Mouse (Mus musculus) kidney, adult 2 months (tissue): ENCODE data around the gene Erich3. TPM values are rescaled to one million over a fixed set of nuclear protein-coding genes. Genes with fewer than 3 reads are reported as not detected.
"Not testable (repeated sequence)": the region's sequence is repeated elsewhere in the genome, so short reads cannot be mapped to it uniquely, and the experiment has no call there.

ENCODE experiments used
- DNase-seq: peaks from one replicate; pipeline ENCODE4 v3.0.0; 2021
- H3K27ac ChIP-seq: fragments of 200-500 bp; 2 replicates; pipeline ENCODE4 v1.5.1; 2012; ENCODE audit warnings: low read depth, low read length, control low read depth, inconsistent platforms; ENCODE audit not compliant: insufficient read depth
- H3K27me3 ChIP-seq: fragments of 200-500 bp; replicated peaks from 2 replicates; pipeline ENCODE4 v1.6.1; 2012; ENCODE audit warnings: mild to moderate bottlenecking, moderate library complexity, low read length, inconsistent platforms; ENCODE audit not compliant: control insufficient read depth, insufficient read depth
- H3K36me3 ChIP-seq: fragments of 200-500 bp; 2 replicates; pipeline ENCODE4 v1.6.1; 2012; ENCODE audit warnings: mild to moderate bottlenecking, moderate library complexity, low read length, inconsistent platforms; ENCODE audit not compliant: control insufficient read depth, insufficient read depth
- H3K4me1 ChIP-seq: fragments of 200-500 bp; 2 replicates; pipeline ENCODE4 v1.6.1; 2011; ENCODE audit warnings: low read length; ENCODE audit not compliant: control insufficient read depth, insufficient read depth
- H3K4me3 ChIP-seq: fragments of 200-500 bp; 2 replicates; pipeline ENCODE4 v1.5.1; 2011; ENCODE audit warnings: mild to moderate bottlenecking, low read depth, low read length, control low read depth; ENCODE audit not compliant: insufficient read depth
- CTCF ChIP-seq: fragments of 200-500 bp; conservative IDR thresholded peaks from 2 replicates; pipeline ENCODE4 v1.5.1; 2011; ENCODE audit warnings: low read depth, mild to moderate bottlenecking, control low read depth, low read length, moderate library complexity, mixed read lengths; ENCODE audit not compliant: insufficient read depth, insufficient read length
- POLR2A ChIP-seq: fragments of 200-500 bp; IDR thresholded peaks from one replicate; pipeline ENCODE4 v1.6.1; 2011; ENCODE audit warnings: low read depth, low read length, control low read depth
- WGBS: fragments of 180-500 bp; shearing (Covaris S2); methylation state at CpG from one replicate; pipeline ENCODE4 v1.1.7; 2018; 5-methylcytosine and 5-hydroxymethylcytosine counted together
- polyA plus RNA-seq: library from polyadenylated mRNA; depleted of rRNA; stranded (reverse); fragments of >200 nt; gene quantifications from 2 replicates; pipeline ENCODE4 v1.2.3, GENCODE M21; 2012; rRNA removed

Gene Erich3
- polyA plus RNA-seq, result 0.19 TPM in 2 replicates

DNA sequence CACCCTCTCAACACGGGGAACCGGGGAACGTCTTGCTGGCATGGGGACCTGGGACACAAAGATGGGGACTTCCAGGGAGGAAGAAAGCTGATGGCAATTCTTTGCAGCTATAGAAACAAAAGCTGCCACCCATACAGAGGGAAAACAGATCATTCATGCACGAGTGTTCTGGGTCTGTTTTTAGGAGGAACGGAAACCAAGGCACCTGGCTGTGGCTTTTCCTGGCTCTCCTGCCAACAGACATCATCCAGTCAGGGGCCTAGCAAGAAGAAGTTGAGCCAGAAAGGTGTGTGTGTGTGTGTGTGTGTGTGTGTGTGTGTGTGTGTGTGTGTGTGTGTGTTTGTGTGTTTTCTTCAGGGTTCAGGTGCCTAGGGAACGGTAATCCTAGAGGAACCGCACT lies at the start of gene Erich3:
Gene Erich3 (plus strand): TSS at position 315 of the 400 bp plus-strand sequence.
- H3K4me1 ChIP-seq, result no peaks in the 10 kb centered on the region
- TF ChIP-seq POLR2A (no peak), CTCF (no peak)
- no peak within 1 kb of the TSS for H3K4me3 ChIP-seq
- no peak for DNase-seq
- no peaks in the 10 kb centered on the region; the same call in 1 of the 2 replicates for H3K27me3 ChIP-seq
- 26% methylated on average over 7 of the region's 7 CpGs for WGBS
- no peaks in the 10 kb centered on the region for H3K36me3 ChIP-seq
- H3K27ac ChIP-seq, result no peak within 1 kb of the TSS

GRCm38 (mm10) chr3:154614771-154615170 lies 48.9 kb upstream of the Erich3 start:
- Histone ChIP-seq H3K4me3 (no peak overlapping the region), H3K36me3 (no peaks in the 10 kb centered on the region; the same call in none of the 2 replicates), H3K4me1 (no peaks in the 10 kb centered on the region), H3K27me3 (no peaks in the 10 kb centered on the region), H3K27ac (no peak overlapping the region)
- WGBS, result 94% methylated on average over 8 of the region's 8 CpGs
- DNase-seq, result no peak
- no peak for TF ChIP-seq POLR2A
- TF ChIP-seq CTCF, result no peak

DNA sequence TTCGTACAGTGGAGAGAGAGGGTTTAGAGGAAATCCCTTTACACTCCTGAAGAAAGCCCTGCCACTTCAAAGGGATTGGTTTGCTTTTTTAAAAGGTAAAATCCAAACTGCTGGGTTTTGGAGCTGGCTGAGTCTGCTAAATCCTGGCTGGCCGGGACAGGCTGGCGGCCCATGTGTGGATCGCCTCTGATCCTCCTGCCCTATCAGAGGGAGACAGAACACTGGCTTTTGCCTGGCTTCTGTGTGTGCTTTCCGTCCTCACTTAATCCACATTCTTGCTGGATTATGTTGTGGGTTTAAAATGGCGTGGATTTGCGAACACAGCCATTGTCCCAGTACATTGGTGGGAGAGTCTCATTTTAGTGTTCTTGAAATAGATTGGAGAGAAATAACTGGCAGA lies 48.4 kb upstream of the Erich3 start:
- Histone ChIP-seq H3K36me3 (no peaks in the 10 kb centered on the region; the same call in none of the 2 replicates), H3K27ac (no peak overlapping the region), H3K4me1 (no peaks in the 10 kb centered on the region), H3K27me3 (no peaks in the 10 kb centered on the region), H3K4me3 (no peak overlapping the region)
- WGBS, result 94% methylated on average over 7 of the region's 7 CpGs
- TF ChIP-seq POLR2A, result no peak
- no peak for TF ChIP-seq CTCF
- DNase-seq, result no peak

DNA sequence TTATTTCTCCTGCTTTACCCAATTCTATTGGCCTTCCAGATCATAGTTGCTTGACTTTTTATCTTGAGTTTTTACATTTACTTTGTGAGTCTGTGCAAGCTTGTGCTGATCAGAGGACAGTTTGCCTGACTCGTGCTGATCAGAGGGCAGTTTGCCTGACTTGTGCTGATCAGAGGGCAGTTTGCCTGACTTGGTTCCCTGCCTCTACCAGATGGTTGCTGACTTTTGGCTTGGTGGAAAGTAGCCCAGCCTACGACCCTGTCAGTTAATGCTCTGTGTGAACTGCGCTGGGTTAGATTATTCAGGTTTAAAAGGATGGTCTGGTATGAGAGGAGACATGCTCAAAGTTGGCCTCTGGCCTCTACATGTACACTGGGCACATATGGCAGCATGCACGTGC lies 47.6 kb upstream of the Erich3 start:
- TF ChIP-seq POLR2A, result no peak
- no peak for TF ChIP-seq CTCF
- no peaks in the 10 kb centered on the region for H3K4me1 ChIP-seq
- 73% methylated on average over 4 of the region's 4 CpGs for WGBS
- DNase-seq, result no peak
- no peak overlapping the region for H3K4me3 ChIP-seq
- H3K27ac ChIP-seq, result no peak overlapping the region
- H3K36me3 ChIP-seq, result no peaks in the 10 kb centered on the region; the same call in none of the 2 replicates
- H3K27me3 ChIP-seq, result no peaks in the 10 kb centered on the region

GRCm38 (mm10) chr3:154628284-154628683 lies 35.4 kb upstream of the Erich3 start:
- DNase-seq, result no peak
- TF ChIP-seq CTCF, result no peak
- TF ChIP-seq POLR2A, result no peak
- no peaks in the 10 kb centered on the region for H3K4me1 ChIP-seq
- no peak overlapping the region for H3K27ac ChIP-seq
- no peaks in the 10 kb centered on the region for H3K27me3 ChIP-seq
- no peak overlapping the region for H3K4me3 ChIP-seq
- H3K36me3 ChIP-seq, result no peaks in the 10 kb centered on the region; the same call in 1 of the 2 replicates

GRCm38 (mm10) chr3:154631281-154631680 lies 32.4 kb upstream of the Erich3 start:
- not testable (repeated sequence) for H3K27ac ChIP-seq, H3K27me3 ChIP-seq, H3K4me3 ChIP-seq, DNase-seq, H3K36me3 ChIP-seq, H3K4me1 ChIP-seq
- WGBS, result 90% methylated on average over 2 of the region's 2 CpGs

DNA sequence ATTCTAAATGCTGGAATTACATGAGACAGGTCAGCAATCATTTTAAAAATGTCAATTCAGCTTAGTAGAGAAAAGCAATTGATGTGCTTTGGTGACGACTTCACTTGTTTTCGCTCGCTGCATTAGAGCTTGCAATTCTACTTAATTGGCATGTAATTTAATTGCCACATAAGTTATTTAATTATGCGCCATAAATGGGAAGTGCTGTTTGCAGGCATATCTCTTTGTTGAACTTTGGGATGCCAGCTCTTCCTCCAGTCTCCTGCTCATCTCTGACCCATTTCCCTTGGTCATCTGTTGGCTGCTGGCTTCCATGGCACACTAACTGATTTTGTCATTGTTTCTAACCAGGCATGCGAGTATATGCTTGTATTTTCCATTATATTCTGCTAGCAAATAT lies 30.6 kb upstream of the Erich3 start:
- WGBS, result 94% methylated on average over 5 of the region's 5 CpGs
- TF ChIP-seq POLR2A, result no peak
- TF ChIP-seq CTCF, result no peak
- Histone ChIP-seq H3K27me3 (no peaks in the 10 kb centered on the region), H3K4me1 (no peaks in the 10 kb centered on the region), H3K36me3 (no peaks in the 10 kb centered on the region), H3K27ac (no peak overlapping the region), H3K4me3 (no peak overlapping the region)
- DNase-seq, result no peak

GRCm38 (mm10) chr3:154646638-154647442 lies 16.8 kb upstream of the Erich3 start:
- DNase-seq, result no peak
- Histone ChIP-seq H3K27me3 (no peaks in the 10 kb centered on the region), H3K4me3 (0 out of 2 replicates have a peak overlapping the region, but pooled peaks have one; percentile 7), H3K4me1 (no peaks in the 10 kb centered on the region), H3K36me3 (no peaks in the 10 kb centered on the region), H3K27ac (no peak overlapping the region)
- WGBS, result 38% methylated on average over 29 of the region's 29 CpGs
- TF ChIP-seq POLR2A (no peak), CTCF (no peak)
